Mouse (Mus musculus) heart, embryonic 14.5 days (tissue): ENCODE data around the gene Uqcrfs1. TPM values are rescaled to one million over a fixed set of nuclear protein-coding genes. Genes with fewer than 3 reads are reported as not detected.

Experiments
- ATAC-seq: fragments of 200-750 bp; cut with Nextera tagmentation; 2 replicates; pipeline ENCODE4 v1.8.0; 2017; ENCODE audit warnings: low read depth, moderate TSS enrichment; ENCODE audit not compliant: insufficient number of reproducible peaks, insufficient read depth, low FRiP score
- H3K27ac ChIP-seq, 2 experiments: fragments of 200-500 bp in 1 of 2; fragments of 300-500 bp in 1 of 2; sonication (generic) in 1 of 2; replicated peaks in 1 of 2; 2 replicates each; pipeline ENCODE4 v1.5.1; 2012 to 2014; ENCODE audit warnings: low read depth in 2 of 2, low read length in 2 of 2, control low read depth in 1 of 2, mild to moderate bottlenecking in 1 of 2, mixed read lengths in 1 of 2; ENCODE audit not compliant: control insufficient read depth in 1 of 2, insufficient read depth in 1 of 2
- H3K27me3 ChIP-seq: fragments of 300-500 bp; sonication (generic); 2 replicates; pipeline ENCODE4 v1.6.1; 2014; ENCODE audit warnings: mild to moderate bottlenecking, low read length, control low read depth; ENCODE audit not compliant: control insufficient read depth, insufficient read depth
- H3K36me3 ChIP-seq: fragments of 300-500 bp; sonication (generic); 2 replicates; pipeline ENCODE4 v1.6.1; 2014; ENCODE audit warnings: mild to moderate bottlenecking, control low read depth, low read length, mixed read lengths; ENCODE audit not compliant: control insufficient read depth, insufficient read depth
- H3K4me1 ChIP-seq, 2 experiments: fragments of 200-500 bp in 1 of 2; fragments of 300-500 bp in 1 of 2; sonication (generic) in 1 of 2; 2 replicates each; pipeline ENCODE4 v1.6.1; 2012 to 2014; ENCODE audit warnings: low read length in 2 of 2, control low read depth in 1 of 2, mixed read lengths in 1 of 2; ENCODE audit not compliant: control insufficient read depth in 2 of 2, insufficient read depth in 2 of 2
- H3K4me2 ChIP-seq: fragments of 300-500 bp; sonication (generic); 2 replicates; pipeline ENCODE4 v1.6.1; 2014; ENCODE audit warnings: mild to moderate bottlenecking, low read length
- H3K4me3 ChIP-seq, 2 experiments: fragments of 200-500 bp in 1 of 2; fragments of 300-500 bp in 1 of 2; sonication (generic) in 1 of 2; 2 replicates each; pipeline ENCODE4 v1.5.1; 2012 to 2014; ENCODE audit warnings: low read length in 2 of 2, mild to moderate bottlenecking in 2 of 2, control low read depth in 1 of 2, low read depth in 1 of 2, moderate library complexity in 1 of 2; ENCODE audit not compliant: control insufficient read depth in 1 of 2, insufficient read depth in 1 of 2
- H3K9ac ChIP-seq: fragments of 300-500 bp; sonication (generic); 2 replicates; pipeline ENCODE4 v1.6.1; 2014; ENCODE audit warnings: mild to moderate bottlenecking, low read length
- H3K9me3 ChIP-seq: fragments of 300-500 bp; sonication (generic); 2 replicates; pipeline ENCODE4 v1.6.1; 2016; ENCODE audit warnings: low read length, control low read depth; ENCODE audit not compliant: control insufficient read depth
- WGBS: fragments of 180-500 bp; shearing (Covaris S2); extraction: QIAGEN DNeasy Blood & Tissue Kit; methylation state at CpG from one replicate; pipeline ENCODE4 v1.1.7; 2014; 5-methylcytosine and 5-hydroxymethylcytosine counted together
- polyA plus RNA-seq: library from polyadenylated mRNA; unstranded; fragments of >200 nt; fragmentation: Nextera tagmentation; extraction: Ambion mirVana; gene quantifications from 2 replicates; pipeline ENCODE4 v1.2.1, GENCODE M21; 2014

The Uqcrfs1 gene
- polyA plus RNA-seq, 1 experiment from 2014 or later: 696 TPM

DNA sequence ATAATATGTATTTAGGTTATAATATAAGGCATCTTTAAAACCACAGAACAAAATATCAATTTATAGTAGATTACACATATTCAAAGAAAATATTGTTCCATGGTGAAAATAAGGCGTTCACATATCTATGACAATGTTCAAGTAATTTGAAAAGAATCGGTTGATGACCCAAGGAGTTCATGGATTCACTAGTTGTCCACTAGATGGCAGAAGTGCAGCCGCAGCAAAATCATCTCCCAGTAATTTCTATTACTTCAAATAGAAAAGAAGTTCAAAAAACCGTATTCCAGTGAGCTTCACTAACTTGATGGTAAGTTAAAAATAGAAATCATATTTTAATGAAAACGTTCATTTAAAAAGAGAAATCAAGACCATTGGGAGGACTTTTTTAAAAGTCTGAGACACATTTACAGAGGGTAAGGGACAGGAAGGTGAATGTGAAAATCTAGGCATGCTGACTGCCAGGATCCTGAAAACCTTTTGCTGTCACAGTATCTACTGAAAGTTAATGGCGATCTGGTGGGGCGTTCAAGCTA lies 43.2 kb downstream of the Uqcrfs1 start:
- Histone ChIP-seq H3K4me2 (peak overlapping the region; percentile 45), H3K9ac (no peak overlapping the region), H3K9me3 (no peaks in the 10 kb centered on the region), H3K36me3 (no peaks in the 10 kb centered on the region), H3K27me3 (no peaks in the 10 kb centered on the region), H3K4me3 (no peak overlapping the region), H3K4me1 (peaks cover 0 to 2% of the 10 kb centered on the region in 2 experiments; a peak in 1 of 4 replicates), H3K27ac (no peak overlapping the region)
- ATAC-seq: no peak
- WGBS: 31% methylated on average over 7 of the region's 7 CpGs

Other genes with a start within 250 kb of the Uqcrfs1 start
- 15.8 and 15.9 TPM in 2 replicates for gene Agtr1a, start 208.9 kb downstream of the Uqcrfs1 start, polyA plus RNA-seq
- gene Dusp22, start 114.6 kb upstream of the Uqcrfs1 start, polyA plus RNA-seq: 18.5 and 19.6 TPM in 2 replicates
- gene Irf4, start 203.9 kb upstream of the Uqcrfs1 start, polyA plus RNA-seq: 0.04 and 0.09 TPM in 2 replicates